Mouse (Mus musculus) MEL-GATA-1-ER (cell line): ENCODE results near the gene Gm37240.

ENCODE experiments used
- DNase-seq: peaks from one replicate; pipeline ENCODE4 v3.0.0-alpha.2; 2012; ENCODE audit warnings: low read depth; ENCODE audit errors: extremely low read depth

The Gm37240 gene

DNA sequence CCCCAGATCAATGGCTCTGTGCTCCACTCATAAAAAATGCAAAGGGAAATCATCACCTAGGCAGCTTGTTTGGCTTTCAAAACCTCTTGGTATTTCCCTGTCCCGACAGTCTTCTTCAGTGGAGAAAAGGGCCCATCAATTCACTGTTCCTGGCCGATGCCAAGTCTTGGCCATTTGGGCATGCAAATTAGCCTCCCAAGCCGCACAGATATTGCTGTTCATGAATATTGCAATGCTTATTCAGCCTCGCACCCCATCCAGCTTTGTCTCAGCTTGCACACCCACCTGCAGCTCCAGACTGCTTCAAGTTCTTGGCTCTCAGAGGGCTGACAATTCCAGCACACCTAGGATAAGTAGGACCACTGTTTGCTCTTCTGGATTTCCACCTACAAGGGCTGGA is 685.5 kb downstream of the Gm37240 start:
- no peak for DNase-seq

GRCm38 (mm10) chr3:85198496-85198895 is 688.8 kb downstream of the Gm37240 start:
- no peak for DNase-seq

DNA sequence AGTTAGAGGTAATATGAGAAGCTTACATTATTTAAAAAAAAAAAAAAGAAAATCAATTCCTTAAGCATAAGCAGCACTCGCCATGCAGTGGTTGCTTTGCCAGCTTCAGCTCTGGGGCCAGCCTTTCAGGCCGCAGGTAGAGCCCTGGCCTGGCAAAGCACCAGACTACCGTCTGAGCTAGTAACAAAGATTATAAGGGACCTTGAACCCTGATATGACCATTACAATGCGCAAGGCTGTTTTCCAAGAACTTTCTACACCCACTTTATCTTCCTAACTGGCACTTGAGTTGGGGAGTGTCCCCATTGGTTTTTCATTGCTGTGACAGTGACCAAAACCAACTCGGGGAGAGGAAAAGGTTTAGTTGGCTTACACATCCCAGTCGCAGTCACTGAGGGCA is 690.2 kb downstream of the Gm37240 start:
- no peak for DNase-seq

DNA sequence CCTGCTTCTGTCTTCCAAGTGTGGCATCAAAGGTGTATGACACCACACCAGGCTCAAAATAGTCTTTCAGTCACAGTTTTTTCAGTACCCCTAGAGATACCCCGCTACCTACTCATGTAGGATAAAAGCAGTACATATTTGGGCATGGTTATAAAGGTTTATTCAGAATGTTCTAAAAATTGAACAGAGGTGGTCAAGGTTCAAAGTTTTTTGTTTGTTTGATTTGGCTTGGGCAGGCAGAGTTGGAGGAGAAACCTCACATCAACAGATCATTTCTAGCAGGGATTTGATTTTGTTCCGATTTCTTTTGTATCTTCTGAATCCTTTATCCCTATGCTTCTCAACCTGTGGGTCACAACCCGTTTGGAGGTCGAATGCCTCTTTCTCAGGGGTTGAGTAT is 690.7 kb downstream of the Gm37240 start:
- no peak for DNase-seq

DNA sequence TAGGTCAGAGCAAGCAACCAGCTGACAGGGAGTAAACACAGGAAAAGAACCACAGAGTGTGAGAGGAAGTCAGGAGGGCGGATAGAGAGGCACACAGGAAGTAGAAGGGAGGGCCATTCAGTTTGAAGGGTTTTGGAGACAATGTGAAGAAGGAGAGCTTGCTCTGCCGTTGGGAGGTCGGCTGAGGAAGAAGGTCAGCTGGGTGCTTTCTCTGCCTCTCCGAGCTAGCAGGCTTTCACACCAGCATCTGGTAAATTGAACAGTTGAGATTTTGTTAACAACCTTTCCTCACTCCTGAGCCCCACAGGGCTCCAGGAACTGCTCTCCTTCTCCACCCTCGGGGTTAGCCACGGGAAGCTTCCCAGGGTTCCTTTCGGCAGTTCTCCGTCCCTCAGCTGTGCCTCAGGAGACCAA is 692.2 kb downstream of the Gm37240 start:
- no peak for DNase-seq

DNA sequence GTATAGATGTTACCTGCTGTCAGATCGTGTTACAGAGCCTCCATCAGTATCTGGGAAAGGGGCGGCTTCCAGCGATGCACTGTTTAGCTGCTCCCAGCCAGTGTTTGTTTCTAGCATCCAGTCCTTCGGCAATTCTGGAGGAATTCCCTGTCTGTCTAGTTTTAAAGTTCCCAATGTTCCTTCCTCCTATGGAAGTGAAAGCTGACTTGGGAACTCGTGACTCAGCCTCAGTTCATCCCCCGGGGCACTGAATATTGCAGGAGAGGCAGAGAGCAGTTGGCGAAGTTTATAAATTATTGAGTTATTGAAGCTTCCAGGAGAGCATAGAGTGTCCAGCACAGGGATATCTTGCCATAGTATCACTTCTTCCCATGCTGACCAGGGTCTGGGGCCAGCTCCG is 697.5 kb downstream of the Gm37240 start:
- DNase-seq: no peak

DNA sequence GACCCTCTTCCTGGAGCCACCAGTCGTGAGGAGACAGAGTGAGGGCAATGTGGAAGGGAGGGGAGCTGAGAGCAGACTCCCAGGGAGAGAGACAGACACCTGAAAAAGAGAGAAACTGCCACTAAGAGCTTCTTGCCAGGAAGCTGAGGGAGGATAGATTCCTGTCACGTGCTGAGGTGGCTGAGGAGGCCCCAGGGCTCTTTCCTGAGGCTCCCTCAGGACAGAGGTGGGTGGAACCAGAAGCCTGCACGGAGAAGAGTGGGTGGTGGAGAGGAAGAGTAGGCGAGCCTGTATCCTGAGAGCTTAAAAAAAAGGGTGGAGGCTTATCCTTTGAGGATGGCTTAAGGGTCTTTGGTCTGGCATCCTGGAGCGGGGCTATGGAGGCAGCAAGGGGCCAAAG is 699.0 kb downstream of the Gm37240 start:
- no peak for DNase-seq

DNA sequence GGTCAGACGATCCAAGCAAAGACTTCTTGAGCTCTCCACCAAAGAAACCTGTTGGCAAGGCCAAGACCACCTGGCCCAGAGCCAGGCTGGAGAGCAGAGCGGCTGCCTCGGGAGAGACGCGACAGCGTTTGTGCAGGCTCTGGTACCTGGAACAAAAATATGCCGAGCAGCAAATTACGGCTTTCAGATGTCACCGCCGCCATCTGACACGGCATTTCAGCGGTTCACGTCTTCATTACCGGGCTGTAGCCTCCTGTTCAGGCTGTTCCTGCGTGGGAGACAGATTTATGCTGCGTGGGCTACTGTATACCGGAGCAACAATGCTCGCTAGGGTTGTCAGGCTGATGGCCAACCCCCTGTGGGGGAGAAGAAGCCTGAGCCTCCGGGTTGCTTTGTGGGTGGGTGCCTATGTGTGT is 700.6 kb downstream of the Gm37240 start:
- no peak for DNase-seq

GRCm38 (mm10) chr3:85185827-85186226 is 701.5 kb downstream of the Gm37240 start:
- no peak for DNase-seq

DNA sequence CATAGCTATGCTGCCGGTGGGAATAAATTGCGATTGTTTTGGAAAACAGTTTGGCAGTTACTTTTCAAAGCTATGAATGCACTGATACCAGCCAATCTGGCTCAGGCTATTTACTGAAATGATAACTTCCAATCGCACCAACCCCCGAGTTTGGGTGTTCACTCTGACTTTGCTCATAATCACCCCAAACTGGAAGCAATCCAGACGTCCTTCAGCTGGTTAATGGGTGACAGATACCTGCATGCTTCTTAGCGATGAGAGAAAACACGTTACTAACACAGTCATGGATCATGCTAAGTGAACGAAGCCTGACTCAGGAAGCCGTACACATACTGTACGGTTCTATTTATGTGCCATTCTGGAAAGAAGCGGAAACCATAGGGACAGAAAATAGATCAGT is 702.4 kb downstream of the Gm37240 start:
- DNase-seq: no peak

- DNase-seq: no peak
Observed at GRCm38 (mm10) chr3:85184151-85184550, 703.2 kb downstream of the Gm37240 start.

DNA sequence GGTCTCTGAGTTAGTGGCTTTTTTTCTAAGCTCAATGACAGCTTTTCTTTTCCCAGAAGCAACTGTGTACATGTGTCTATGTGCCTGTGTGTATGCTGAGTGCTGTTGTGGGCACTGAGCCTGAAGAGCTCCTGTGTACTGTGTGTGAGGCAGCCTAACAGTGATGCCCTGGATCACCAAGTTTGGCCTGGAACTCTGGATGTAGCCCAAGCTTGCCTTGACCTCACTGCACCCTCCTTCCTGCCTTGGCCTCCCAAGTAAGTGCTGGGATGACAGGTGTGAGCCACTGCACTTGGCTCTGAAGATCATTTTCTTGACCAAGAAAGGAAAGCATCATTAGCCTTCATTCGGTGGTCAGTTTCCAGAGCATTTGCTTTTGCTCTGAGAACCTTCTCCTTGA is 710.6 kb downstream of the Gm37240 start:
- DNase-seq: no peak

GRCm38 (mm10) chr3:85174542-85175469 is 712.5 kb downstream of the Gm37240 start:
- DNase-seq: no peak

DNA sequence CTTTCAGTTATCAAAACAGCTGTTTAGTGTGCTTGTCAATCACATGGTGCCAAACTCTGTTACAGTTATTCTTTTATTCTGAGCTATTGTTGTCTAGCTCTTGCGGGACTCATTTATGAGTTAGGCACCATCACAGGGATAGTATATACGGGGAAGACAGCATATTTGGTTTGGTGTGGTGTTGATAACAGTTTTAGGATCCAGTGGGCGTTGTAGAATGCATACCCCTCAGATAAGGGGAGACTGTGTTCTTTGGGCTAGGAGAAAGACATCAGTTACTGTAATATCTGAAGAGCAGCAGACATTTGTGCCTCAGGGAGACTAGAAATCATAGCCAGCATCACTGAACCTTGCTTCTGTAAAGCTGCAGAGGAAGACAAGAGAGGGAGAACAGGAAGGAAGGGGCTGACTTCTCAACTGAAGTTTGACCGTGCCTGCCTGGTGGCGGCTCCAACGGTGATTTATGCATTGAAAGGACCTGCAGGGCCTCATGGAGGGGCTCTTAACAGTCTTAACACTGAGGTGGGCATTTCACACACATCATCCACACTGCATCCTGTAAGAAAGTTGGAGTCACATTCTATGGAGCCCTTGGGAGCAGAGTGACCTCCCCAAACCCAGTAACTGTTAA is 713.8 kb downstream of the Gm37240 start:
- no peak for DNase-seq

DNA sequence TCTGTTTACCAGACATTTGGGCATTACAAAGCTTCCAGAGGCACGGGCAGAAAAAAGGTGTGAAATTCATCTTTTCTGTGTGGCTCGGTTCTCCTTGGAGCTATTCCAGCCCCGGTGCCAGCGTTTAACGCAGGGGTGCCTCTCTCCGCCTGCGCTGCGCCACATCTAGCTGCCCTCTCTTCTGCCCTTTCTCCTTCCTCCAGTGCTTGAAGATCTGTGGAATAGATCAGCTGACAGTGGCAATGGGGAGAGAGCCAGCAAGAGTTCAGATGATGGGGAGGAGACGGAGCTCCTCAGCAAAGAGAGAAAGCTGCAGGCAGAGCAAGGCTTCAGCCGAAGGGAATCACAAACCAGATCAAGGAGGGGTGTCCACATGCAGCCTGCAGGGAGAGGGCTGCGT is 714.8 kb downstream of the Gm37240 start:
- no peak for DNase-seq

DNA sequence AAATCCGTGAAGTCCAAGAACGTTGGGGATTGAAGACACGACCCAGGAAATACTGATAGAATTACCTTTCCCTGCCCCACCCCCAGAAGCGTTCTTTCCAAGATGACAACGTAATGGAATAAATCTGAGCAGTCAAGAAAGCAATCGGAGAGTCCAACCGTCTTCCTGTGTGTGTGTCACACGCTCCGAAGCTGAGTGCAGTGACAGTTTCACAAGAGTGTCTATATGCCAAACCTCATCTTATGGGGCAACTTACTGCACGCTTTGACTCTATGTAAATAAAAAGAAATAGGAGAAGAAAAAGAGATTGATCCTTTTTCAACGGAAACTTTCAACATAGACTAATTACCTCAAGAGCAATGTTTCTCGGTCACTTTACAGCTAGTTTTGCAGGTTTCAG is 715.2 kb downstream of the Gm37240 start:
- DNase-seq: no peak

GRCm38 (mm10) chr3:85168816-85169215 is 718.5 kb downstream of the Gm37240 start:
- DNase-seq: no peak

- no peak for DNase-seq
Observed at GRCm38 (mm10) chr3:85164931-85165330, 722.4 kb downstream of the Gm37240 start.

GRCm38 (mm10) chr3:85163396-85163795 is 723.9 kb downstream of the Gm37240 start:
- DNase-seq: no peak

GRCm38 (mm10) chr3:85162430-85162829 is 724.9 kb downstream of the Gm37240 start:
- DNase-seq: no peak

DNA sequence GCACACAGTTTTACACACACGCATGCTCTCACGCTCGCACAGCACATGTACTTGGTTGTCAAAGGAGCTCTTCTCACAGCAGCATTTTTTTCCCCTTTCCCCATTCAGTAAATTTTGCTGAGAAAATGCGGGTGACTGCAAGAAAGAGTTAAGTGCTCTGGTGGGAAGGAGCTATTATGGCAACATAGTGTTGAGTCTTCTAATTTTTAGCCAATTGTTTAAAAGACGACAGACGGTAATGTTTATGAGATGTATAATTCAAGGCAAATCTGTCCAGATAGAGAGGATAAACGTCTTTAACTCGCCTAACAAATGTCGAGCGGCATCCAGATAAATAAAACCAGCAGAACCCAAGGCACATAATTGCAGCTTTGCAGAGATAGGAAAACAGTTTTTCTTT is 726.5 kb downstream of the Gm37240 start:
- DNase-seq: no peak

DNA sequence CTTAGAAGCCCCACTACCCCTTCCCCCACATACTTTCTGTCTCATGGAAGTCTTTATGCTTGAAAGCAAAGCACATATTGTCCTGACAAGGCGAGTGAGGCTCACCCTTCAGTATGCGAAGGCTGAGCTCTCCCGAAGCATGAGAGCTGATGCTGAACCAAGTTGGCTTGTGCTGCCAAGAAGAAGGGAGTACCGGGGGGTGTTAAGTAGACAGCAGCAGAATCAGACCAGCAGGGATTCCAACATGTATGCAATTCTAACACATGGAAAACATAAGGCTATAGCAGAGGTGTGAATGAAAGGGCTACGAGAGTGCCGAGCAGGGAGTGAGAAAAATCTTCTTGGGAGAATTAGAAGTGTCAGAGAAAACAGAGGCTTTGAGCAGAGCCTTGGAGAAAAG is 727.7 kb downstream of the Gm37240 start:
- no peak for DNase-seq

DNA sequence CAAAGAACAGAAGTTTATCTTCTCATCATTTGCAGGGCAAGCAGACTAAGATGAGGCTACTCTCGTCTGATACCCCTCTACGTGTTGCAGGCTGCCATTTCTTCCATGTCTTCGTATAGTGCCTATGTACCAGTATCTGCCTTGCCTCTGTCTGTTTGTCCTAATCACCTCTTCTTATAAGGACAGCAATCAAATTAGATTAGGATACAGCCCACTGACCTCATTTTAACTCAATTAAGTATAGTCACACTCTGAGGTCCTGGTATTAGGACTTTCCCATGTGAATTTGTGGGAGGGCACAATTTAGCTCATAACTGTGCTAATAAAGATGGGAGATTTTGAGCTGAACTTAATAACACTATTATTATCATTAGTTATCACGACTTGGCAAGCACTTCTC is 738.5 kb downstream of the Gm37240 start:
- DNase-seq: no peak
